Mouse (Mus musculus): ENCODE data around the gene Cpm. TPM values are rescaled to one million over a fixed set of nuclear protein-coding genes. Genes with fewer than 3 reads are reported as not detected.
"Not testable (repeated sequence)": the region's sequence is repeated elsewhere in the genome, so short reads cannot be mapped to it uniquely, and the experiment has no call there.

Gene Cpm
- polyA plus RNA-seq, 1 experiment from 2014 or later, result 7.1 TPM

GRCm38 (mm10) chr10:117611976-117612375 lies 17.3 kb upstream of the Cpm start:
- Histone ChIP-seq H3K27me3 (replicated peaks) (no peaks in the 10 kb centered on the region), H3K27ac (no peak overlapping the region), H3K9ac (no peak overlapping the region), H3K4me3 (no peak overlapping the region), H3K4me1 (no peaks in the 10 kb centered on the region), H3K4me2 (no peak overlapping the region), H3K36me3 (replicated peaks) (no peaks in the 10 kb centered on the region), H3K9me3 (no peaks in the 10 kb centered on the region)
- no peak for ATAC-seq (replicated peaks)
- WGBS, result 77% methylated on average over 2 of the region's 2 CpGs

GRCm38 (mm10) chr10:117612621-117613584 lies 16.4 kb upstream of the Cpm start:
- no peaks in the 10 kb centered on the region for H3K4me1 ChIP-seq
- 81% methylated on average over 8 of the region's 8 CpGs for WGBS
- H3K4me3 ChIP-seq, result no peak overlapping the region
- H3K36me3 ChIP-seq (replicated peaks), result no peaks in the 10 kb centered on the region
- no peaks in the 10 kb centered on the region for H3K9me3 ChIP-seq
- no peak overlapping the region for H3K4me2 ChIP-seq
- no peak for ATAC-seq (replicated peaks)
- H3K9ac ChIP-seq, result no peak overlapping the region
- H3K27me3 ChIP-seq (replicated peaks), result no peaks in the 10 kb centered on the region
- H3K27ac ChIP-seq, result no peak overlapping the region

GRCm38 (mm10) chr10:117613960-117614359 lies 15.3 kb upstream of the Cpm start:
- Histone ChIP-seq H3K4me3 (no peak overlapping the region), H3K4me2 (no peak overlapping the region), H3K27ac (no peak overlapping the region), H3K9me3 (no peaks in the 10 kb centered on the region), H3K36me3 (replicated peaks) (no peaks in the 10 kb centered on the region), H3K4me1 (no peaks in the 10 kb centered on the region), H3K27me3 (replicated peaks) (no peaks in the 10 kb centered on the region), H3K9ac (no peak overlapping the region)
- ATAC-seq (replicated peaks), result no peak
- 74% methylated on average over 6 of the region's 6 CpGs for WGBS

GRCm38 (mm10) chr10:117614387-117614786 lies 14.9 kb upstream of the Cpm start:
- H3K27me3 ChIP-seq (replicated peaks), result no peaks in the 10 kb centered on the region
- H3K4me2 ChIP-seq, result no peak overlapping the region
- H3K36me3 ChIP-seq (replicated peaks), result no peaks in the 10 kb centered on the region
- H3K4me3 ChIP-seq, result no peak overlapping the region
- no peak overlapping the region for H3K9ac ChIP-seq
- no peaks in the 10 kb centered on the region for H3K4me1 ChIP-seq
- H3K9me3 ChIP-seq, result no peaks in the 10 kb centered on the region
- WGBS, result 89% methylated on average over 2 of the region's 3 CpGs
- H3K27ac ChIP-seq, result no peak overlapping the region
- ATAC-seq (replicated peaks), result no peak

GRCm38 (mm10) chr10:117615239-117615638 lies 14.1 kb upstream of the Cpm start:
- no peak overlapping the region for H3K27ac ChIP-seq
- H3K36me3 ChIP-seq (replicated peaks), result no peaks in the 10 kb centered on the region
- no peaks in the 10 kb centered on the region for H3K27me3 ChIP-seq (replicated peaks)
- no peak overlapping the region for H3K4me3 ChIP-seq
- no peak for ATAC-seq (replicated peaks)
- no peak overlapping the region for H3K4me2 ChIP-seq
- no peaks in the 10 kb centered on the region for H3K9me3 ChIP-seq
- no peak overlapping the region for H3K9ac ChIP-seq
- H3K4me1 ChIP-seq, result no peaks in the 10 kb centered on the region
- 91% methylated on average over 8 of the region's 8 CpGs for WGBS

GRCm38 (mm10) chr10:117615746-117616145 lies 13.6 kb upstream of the Cpm start:
- H3K4me3 ChIP-seq, result no peak overlapping the region
- H3K9ac ChIP-seq, result no peak overlapping the region
- no peak for ATAC-seq (replicated peaks)
- no peaks in the 10 kb centered on the region for H3K27me3 ChIP-seq (replicated peaks)
- H3K27ac ChIP-seq, result no peak overlapping the region
- H3K4me1 ChIP-seq, result no peaks in the 10 kb centered on the region
- no peaks in the 10 kb centered on the region for H3K9me3 ChIP-seq
- 74% methylated on average over 4 of the region's 4 CpGs for WGBS
- H3K4me2 ChIP-seq, result no peak overlapping the region
- no peaks in the 10 kb centered on the region for H3K36me3 ChIP-seq (replicated peaks)

GRCm38 (mm10) chr10:117616191-117616680 lies 13.1 kb upstream of the Cpm start:
- WGBS, result 87% methylated on average over 6 of the region's 6 CpGs
- ATAC-seq (replicated peaks), result no peak
- Histone ChIP-seq H3K9ac (no peak overlapping the region), H3K4me2 (no peak overlapping the region), H3K36me3 (replicated peaks) (no peaks in the 10 kb centered on the region), H3K9me3 (no peaks in the 10 kb centered on the region), H3K4me3 (no peak overlapping the region), H3K27me3 (replicated peaks) (no peaks in the 10 kb centered on the region), H3K27ac (no peak overlapping the region), H3K4me1 (no peaks in the 10 kb centered on the region)

- not testable (repeated sequence) for H3K9ac ChIP-seq; H3K4me3 ChIP-seq; H3K36me3 ChIP-seq (replicated peaks); H3K4me2 ChIP-seq; H3K27me3 ChIP-seq (replicated peaks); ATAC-seq (replicated peaks); H3K27ac ChIP-seq; H3K4me1 ChIP-seq; H3K9me3 ChIP-seq
- WGBS, result 85% methylated on average over 4 of the region's 4 CpGs
Observed at GRCm38 (mm10) chr10:117616765-117617164, 12.5 kb upstream of the Cpm start.

GRCm38 (mm10) chr10:117617568-117618345 lies 11.5 kb upstream of the Cpm start:
- no peaks in the 10 kb centered on the region for H3K9me3 ChIP-seq
- WGBS, result 83% methylated on average over 3 of the region's 3 CpGs
- H3K9ac ChIP-seq, result no peak overlapping the region
- H3K4me1 ChIP-seq, result no peaks in the 10 kb centered on the region
- H3K27ac ChIP-seq, result no peak overlapping the region
- H3K4me2 ChIP-seq, result no peak overlapping the region
- no peak for ATAC-seq (replicated peaks)
- no peaks in the 10 kb centered on the region for H3K36me3 ChIP-seq (replicated peaks)
- H3K27me3 ChIP-seq (replicated peaks), result no peaks in the 10 kb centered on the region
- H3K4me3 ChIP-seq, result no peak overlapping the region

GRCm38 (mm10) chr10:117619041-117619861 lies 10.0 kb upstream of the Cpm start:
- H3K27me3 ChIP-seq (replicated peaks), result no peaks in the 10 kb centered on the region
- H3K36me3 ChIP-seq (replicated peaks), result no peaks in the 10 kb centered on the region
- ATAC-seq (replicated peaks), result no peak
- H3K4me1 ChIP-seq, result no peaks in the 10 kb centered on the region
- WGBS, result 87% methylated on average over 27 of the region's 27 CpGs
- H3K27ac ChIP-seq, result no peak overlapping the region
- H3K4me3 ChIP-seq, result no peak overlapping the region
- H3K9me3 ChIP-seq, result no peaks in the 10 kb centered on the region
- no peak overlapping the region for H3K9ac ChIP-seq
- no peak overlapping the region for H3K4me2 ChIP-seq

- no peak for ATAC-seq (replicated peaks)
- no peak overlapping the region for H3K4me2 ChIP-seq
- H3K36me3 ChIP-seq (replicated peaks), result no peaks in the 10 kb centered on the region
- no peaks in the 10 kb centered on the region for H3K4me1 ChIP-seq
- H3K27ac ChIP-seq, result no peak overlapping the region
- H3K4me3 ChIP-seq, result no peak overlapping the region
- H3K9ac ChIP-seq, result no peak overlapping the region
- no peaks in the 10 kb centered on the region for H3K9me3 ChIP-seq
- WGBS, result 83% methylated on average over 2 of the region's 2 CpGs
- H3K27me3 ChIP-seq (replicated peaks), result no peaks in the 10 kb centered on the region
Observed at GRCm38 (mm10) chr10:117619862-117620179, 9.5 kb upstream of the Cpm start.

GRCm38 (mm10) chr10:117620530-117620929 lies 8.8 kb upstream of the Cpm start:
- ATAC-seq (replicated peaks), result no peak
- H3K27me3 ChIP-seq (replicated peaks), result no peaks in the 10 kb centered on the region
- no peak overlapping the region for H3K9ac ChIP-seq
- H3K4me3 ChIP-seq, result no peak overlapping the region
- H3K4me2 ChIP-seq, result no peak overlapping the region
- 90% methylated on average over 4 of the region's 4 CpGs for WGBS
- H3K36me3 ChIP-seq (replicated peaks), result no peaks in the 10 kb centered on the region
- H3K9me3 ChIP-seq, result no peaks in the 10 kb centered on the region
- no peaks in the 10 kb centered on the region for H3K4me1 ChIP-seq
- no peak overlapping the region for H3K27ac ChIP-seq
